Mouse (Mus musculus) E14TG2a.4 (cell line): Measurements from ENCODE around the gene Gabarapl2.

Experiments
- CTCF ChIP-seq: conservative IDR thresholded peaks from 2 replicates; pipeline ENCODE4 v1.5.1; 2014; ENCODE audit warnings: low read length
- NANOG ChIP-seq: IDR thresholded peaks from 2 replicates; pipeline ENCODE4 v1.6.1; 2014; ENCODE audit warnings: borderline replicate concordance, low read length, mixed read lengths

- TF ChIP-seq CTCF (peak; percentile 83), NANOG (no peak)
These were observed 49.4 kb downstream of the Gabarapl2 start for GRCm38 (mm10) chr8:111989911-111990310.
